Mouse (Mus musculus) heart, adult 10 weeks (tissue): Measurements from ENCODE around the gene Gm45799. TPM values are rescaled to one million over a fixed set of nuclear protein-coding genes. Genes with fewer than 3 reads are reported as not detected.

Experiments used
- polyA plus RNA-seq: library from polyadenylated mRNA; stranded (reverse); fragments of 350-450 nt; fragmentation: Illumina TruSeq; extraction: RNeasy Lipid Tissue Mini Kit (QIAGEN cat#74804); gene quantifications from one replicate; pipeline ENCODE4 v1.2.3, GENCODE M21; 2014; ENCODE audit warnings: low read depth, low replicate concordance

The Gm45799 gene
- polyA plus RNA-seq, result 16.1 TPM

GRCm38 (mm10) chr7:105640233-105640893, at the start of gene Gm45799, which contains the start of gene Arfip2:
Gm45799 (plus strand) TSS chr7:105640552.
Arfip2 (minus strand) TSS chr7:105640416.

GRCm38 (mm10) chr7:105633127-105633800, 7.1 kb upstream of the Gm45799 start, which contains the start of gene Trim3:
Trim3 (minus strand) TSS chr7:105633571.

GRCm38 (mm10) chr7:105639756-105640155, 596 bp upstream of the Gm45799 start, which contains the start of gene Timm10b:
Timm10b (plus strand) TSS chr7:105640056.

GRCm38 (mm10) chr7:105650639-105651435, 10.5 kb downstream of the Gm45799 start, which contains the start of gene Dnhd1:
Dnhd1 (plus strand) TSS chr7:105650827.

Other genes with a start within 250 kb of the Gm45799 start
- 20.8 TPM for gene Fam160a2, start 240.5 kb upstream of the Gm45799 start, polyA plus RNA-seq
- not detected for gene Cnga4, start 236.0 kb upstream of the Gm45799 start, polyA plus RNA-seq
- not detected for gene Cckbr, start 214.8 kb upstream of the Gm45799 start, polyA plus RNA-seq
- 22.7 TPM for gene Cavin3, start 158.3 kb upstream of the Gm45799 start, polyA plus RNA-seq
- 166 TPM for gene Smpd1, start 86.2 kb upstream of the Gm45799 start, polyA plus RNA-seq
- gene Apbb1, start 58.9 kb upstream of the Gm45799 start, polyA plus RNA-seq, result 185 TPM
- gene Hpx, start 40.4 kb upstream of the Gm45799 start, polyA plus RNA-seq, result 1.9 TPM
- 32.2 TPM for gene Trim3, start 7.0 kb upstream of the Gm45799 start, polyA plus RNA-seq
- gene Timm10b, start 496 bp upstream of the Gm45799 start, polyA plus RNA-seq, result 70.9 TPM
- 26.5 TPM for gene Arfip2, start 136 bp upstream of the Gm45799 start, polyA plus RNA-seq
- gene Dnhd1, start 10.3 kb downstream of the Gm45799 start, polyA plus RNA-seq, result 0.86 TPM
- gene Ilk, start 96.0 kb downstream of the Gm45799 start, polyA plus RNA-seq, result 116 TPM
- 13.9 TPM for gene Rrp8, start 96.8 kb downstream of the Gm45799 start, polyA plus RNA-seq
- gene Taf10, start 103.8 kb downstream of the Gm45799 start, polyA plus RNA-seq, result 98.7 TPM
- gene Tpp1, start 111.7 kb downstream of the Gm45799 start, polyA plus RNA-seq, result 52.4 TPM
- gene Dchs1, start 147.1 kb downstream of the Gm45799 start, polyA plus RNA-seq, result 5.0 TPM
- gene Mrpl17, start 170.5 kb downstream of the Gm45799 start, polyA plus RNA-seq, result 105 TPM